Mouse (Mus musculus) liver, embryonic 14.5 days (tissue): ENCODE results near the gene Srsf6.

Experiments
- CTCF ChIP-seq: IDR thresholded peaks from 2 replicates; pipeline ENCODE4 v1.5.1; 2016; ENCODE audit warnings: antibody characterized with exemption, low read depth, control low read depth
- EP300 ChIP-seq: IDR thresholded peaks from 2 replicates; pipeline ENCODE4 v1.6.1; 2016; ENCODE audit warnings: antibody characterized with exemption, low read depth

GRCm38 (mm10) chr2:162931123-162931673, at the start of gene Srsf6:
- TF ChIP-seq CTCF = no peak
- TF ChIP-seq EP300 = no peak
